Mouse (Mus musculus): Measurements from ENCODE around the gene Speer4d. TPM values are rescaled to one million over a fixed set of nuclear protein-coding genes. Genes with fewer than 3 reads are reported as not detected.
"Not testable (repeated sequence)": the region's sequence is repeated elsewhere in the genome, so short reads cannot be mapped to it uniquely, and the experiment has no call there.

Gene Speer4d
- polyA plus RNA-seq, 1 experiment from 2014 or later, result not detected

DNA sequence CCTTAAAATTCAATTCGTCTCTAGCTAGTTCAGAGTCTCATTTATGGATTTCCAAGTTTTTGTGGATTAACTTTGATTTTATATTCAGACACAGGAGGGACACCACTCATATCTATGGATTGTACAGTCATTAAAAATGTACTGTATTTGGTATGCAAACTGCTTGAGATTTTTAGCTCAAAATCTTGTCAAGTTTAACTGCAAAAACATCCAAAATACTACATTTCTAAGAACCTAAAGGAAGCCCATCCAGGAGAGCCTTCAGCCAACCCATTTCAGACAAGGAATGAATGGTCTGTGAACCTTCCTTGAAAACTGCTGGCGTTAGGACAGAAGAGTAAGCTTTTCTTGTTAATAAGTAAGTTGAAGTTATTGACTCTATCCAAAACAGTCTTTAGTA, 15.9 kb upstream of the Speer4d start:
- not testable (repeated sequence) for ATAC-seq (ENCODE audit: insufficient number of reproducible peaks, low FRiP score); H3K27ac ChIP-seq (ENCODE audit: poor library complexity, severe bottlenecking); H3K4me1 ChIP-seq (replicated peaks); H3K9ac ChIP-seq; H3K4me3 ChIP-seq; H3K4me2 ChIP-seq; H3K36me3 ChIP-seq; H3K27me3 ChIP-seq (replicated peaks)
- 58% methylated on average over 2 of the region's 2 CpGs for WGBS
- peaks cover 14% of the 10 kb centered on the region for H3K9me3 ChIP-seq (replicated peaks)

DNA sequence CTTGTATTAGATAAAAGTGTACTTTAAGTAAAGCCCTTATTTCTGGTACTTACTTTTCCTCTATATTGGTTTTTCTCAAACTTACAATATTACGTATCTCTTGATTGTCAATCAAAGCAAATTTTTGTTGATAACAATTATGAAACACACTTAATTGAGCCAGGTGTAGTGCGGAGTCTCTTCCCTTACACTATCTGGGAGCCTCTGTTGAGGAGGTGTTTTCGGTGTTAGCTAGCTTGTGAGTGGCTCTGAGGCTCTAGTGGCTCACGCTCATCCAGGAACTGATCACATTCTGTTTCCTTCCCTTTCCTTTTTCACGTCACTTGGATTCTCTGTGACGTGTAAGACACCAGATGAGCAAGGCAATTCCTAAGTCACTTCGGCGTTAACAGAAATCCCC, 15.3 kb upstream of the Speer4d start:
- WGBS, result 68% methylated on average over 8 of the region's 8 CpGs
- not testable (repeated sequence) for H3K9ac ChIP-seq; H3K4me3 ChIP-seq; H3K27ac ChIP-seq (ENCODE audit: poor library complexity, severe bottlenecking); H3K4me2 ChIP-seq; H3K4me1 ChIP-seq (replicated peaks); H3K36me3 ChIP-seq; H3K27me3 ChIP-seq (replicated peaks); ATAC-seq (ENCODE audit: insufficient number of reproducible peaks, low FRiP score)
- peaks cover 14% of the 10 kb centered on the region for H3K9me3 ChIP-seq (replicated peaks)

DNA sequence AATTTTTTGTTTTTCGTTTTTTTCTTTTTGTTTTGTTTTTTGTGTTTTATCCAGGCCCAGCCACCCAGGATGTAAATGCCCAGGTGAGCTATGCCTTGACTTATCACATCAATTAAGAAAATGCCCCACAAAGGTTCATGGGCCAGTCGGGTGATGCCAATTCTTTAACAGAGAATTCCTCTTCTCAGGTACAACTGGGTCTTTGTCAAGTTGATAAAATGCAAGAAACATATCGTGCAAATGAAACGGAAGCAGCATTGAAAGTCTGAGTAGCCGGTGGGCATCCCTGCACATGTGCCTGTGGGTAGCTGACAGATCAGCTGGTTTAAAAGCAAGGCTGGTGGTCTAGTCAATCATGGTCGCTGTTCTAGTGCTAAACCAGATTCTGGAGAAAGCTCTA, 12.2 kb upstream of the Speer4d start:
- H3K36me3 ChIP-seq; H3K27ac ChIP-seq (ENCODE audit: poor library complexity, severe bottlenecking); H3K9ac ChIP-seq; H3K4me2 ChIP-seq; H3K27me3 ChIP-seq (replicated peaks); H3K4me3 ChIP-seq; H3K4me1 ChIP-seq (replicated peaks): not testable (repeated sequence)
- 56% methylated on average over 6 of the region's 6 CpGs for WGBS
- peaks cover 14% of the 10 kb centered on the region for H3K9me3 ChIP-seq (replicated peaks)
- peak; percentile 80 for ATAC-seq (ENCODE audit: insufficient number of reproducible peaks, low FRiP score)

DNA sequence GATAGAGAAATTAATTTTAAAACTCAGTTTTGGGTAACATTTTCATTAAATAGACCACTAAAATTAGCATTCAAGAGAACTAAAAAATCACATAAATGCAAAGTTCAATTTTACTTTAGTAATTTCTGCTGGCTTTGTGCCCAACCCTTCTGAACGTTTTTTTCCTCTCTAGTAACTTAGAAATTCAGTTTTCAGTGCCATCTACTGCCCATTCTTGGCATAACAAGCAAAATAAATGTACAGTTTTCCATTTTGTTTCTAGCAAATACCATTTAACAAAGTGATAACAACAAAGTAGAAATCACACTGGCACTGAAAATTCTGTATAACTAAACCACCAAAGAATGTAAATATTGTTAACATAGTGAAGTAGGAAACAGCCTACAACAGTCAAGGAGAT, 8.2 kb upstream of the Speer4d start:
- H3K9me3 ChIP-seq (replicated peaks); ATAC-seq (ENCODE audit: insufficient number of reproducible peaks, low FRiP score); H3K4me1 ChIP-seq (replicated peaks); H3K27ac ChIP-seq (ENCODE audit: poor library complexity, severe bottlenecking); H3K9ac ChIP-seq; H3K36me3 ChIP-seq; H3K4me3 ChIP-seq; H3K27me3 ChIP-seq (replicated peaks); H3K4me2 ChIP-seq: not testable (repeated sequence)
- 5% methylated on average over 1 of the region's 1 CpGs for WGBS

DNA sequence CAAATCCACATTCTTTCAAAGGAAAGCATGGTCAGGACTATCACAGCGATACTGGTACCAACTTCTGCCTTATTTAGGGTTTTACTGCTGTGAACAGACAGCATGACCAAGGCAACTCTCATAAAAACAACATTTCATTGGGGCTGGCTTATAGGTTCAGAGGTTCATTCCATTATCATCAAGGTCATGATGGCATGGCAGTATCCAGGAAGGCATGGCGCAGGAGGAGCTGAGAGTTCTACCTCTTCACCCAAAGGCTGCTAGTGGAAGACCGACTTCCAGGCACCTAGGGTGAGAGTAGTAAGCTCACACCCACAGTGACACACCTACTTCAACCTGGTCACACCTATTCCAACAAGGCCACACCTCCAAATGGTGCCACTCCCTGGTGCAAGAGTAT, 2.7 kb upstream of the Speer4d start:
- not testable (repeated sequence) for H3K27me3 ChIP-seq (replicated peaks); H3K36me3 ChIP-seq; H3K4me2 ChIP-seq; H3K9ac ChIP-seq; ATAC-seq (ENCODE audit: insufficient number of reproducible peaks, low FRiP score); H3K4me1 ChIP-seq (replicated peaks); H3K4me3 ChIP-seq; H3K27ac ChIP-seq (ENCODE audit: poor library complexity, severe bottlenecking)
- 71% methylated on average over 3 of the region's 3 CpGs for WGBS
- H3K9me3 ChIP-seq (replicated peaks), result peaks cover 12% of the 10 kb centered on the region

GRCm38 (mm10) chr5:15628136-15628535, 9.3 kb downstream of the Speer4d start:
- 22% methylated on average over 1 of the region's 1 CpGs for WGBS
- not testable (repeated sequence) for H3K27ac ChIP-seq (ENCODE audit: poor library complexity, severe bottlenecking); ATAC-seq (ENCODE audit: insufficient number of reproducible peaks, low FRiP score); H3K9ac ChIP-seq; H3K9me3 ChIP-seq (replicated peaks); H3K36me3 ChIP-seq; H3K4me2 ChIP-seq; H3K27me3 ChIP-seq (replicated peaks); H3K4me3 ChIP-seq; H3K4me1 ChIP-seq (replicated peaks)

- H3K4me1 ChIP-seq (replicated peaks); H3K4me3 ChIP-seq; H3K36me3 ChIP-seq; H3K27ac ChIP-seq (ENCODE audit: poor library complexity, severe bottlenecking); H3K27me3 ChIP-seq (replicated peaks); H3K9ac ChIP-seq; ATAC-seq (ENCODE audit: insufficient number of reproducible peaks, low FRiP score); H3K4me2 ChIP-seq: not testable (repeated sequence)
- WGBS, result 25% methylated on average over 5 of the region's 5 CpGs
- H3K9me3 ChIP-seq (replicated peaks), result peaks cover 11% of the 10 kb centered on the region; the same call in 1 of the 2 replicates
Measured at GRCm38 (mm10) chr5:15630068-15630467, 11.2 kb downstream of the Speer4d start.

GRCm38 (mm10) chr5:15637637-15638036, 18.8 kb downstream of the Speer4d start:
- H3K4me2 ChIP-seq; H3K9me3 ChIP-seq (replicated peaks); H3K4me1 ChIP-seq (replicated peaks); H3K27ac ChIP-seq (ENCODE audit: poor library complexity, severe bottlenecking); H3K9ac ChIP-seq; H3K4me3 ChIP-seq; H3K27me3 ChIP-seq (replicated peaks); H3K36me3 ChIP-seq: not testable (repeated sequence)
- ATAC-seq (ENCODE audit: insufficient number of reproducible peaks, low FRiP score), result 0 out of 2 replicates have a peak, but pooled peaks have one; percentile 22
- 44% methylated on average over 2 of the region's 2 CpGs for WGBS

DNA sequence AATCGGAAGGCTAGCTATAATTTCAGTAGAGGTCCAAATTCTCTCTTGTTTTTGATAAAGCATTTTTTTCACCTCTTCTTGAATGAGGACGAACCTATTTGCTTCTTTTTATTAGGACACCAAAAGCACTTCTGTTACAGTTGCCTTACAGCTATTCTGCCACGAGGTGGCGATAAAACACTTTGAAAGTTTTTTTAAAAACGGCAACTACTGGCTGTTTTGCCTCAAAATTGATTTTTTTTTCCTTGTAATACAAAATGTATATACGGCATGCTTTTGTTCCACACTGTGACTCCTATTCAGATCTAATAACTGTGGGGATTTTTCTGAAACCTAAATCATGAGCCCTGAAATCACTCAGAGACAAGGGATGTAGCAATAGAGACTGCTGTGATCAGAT, 26.8 kb downstream of the Speer4d start:
- ATAC-seq (ENCODE audit: insufficient number of reproducible peaks, low FRiP score); H3K36me3 ChIP-seq; H3K4me1 ChIP-seq (replicated peaks); H3K27ac ChIP-seq (ENCODE audit: poor library complexity, severe bottlenecking); H3K4me3 ChIP-seq; H3K4me2 ChIP-seq; H3K9me3 ChIP-seq (replicated peaks); H3K27me3 ChIP-seq (replicated peaks); H3K9ac ChIP-seq: not testable (repeated sequence)
- 22% methylated on average over 6 of the region's 6 CpGs for WGBS

DNA sequence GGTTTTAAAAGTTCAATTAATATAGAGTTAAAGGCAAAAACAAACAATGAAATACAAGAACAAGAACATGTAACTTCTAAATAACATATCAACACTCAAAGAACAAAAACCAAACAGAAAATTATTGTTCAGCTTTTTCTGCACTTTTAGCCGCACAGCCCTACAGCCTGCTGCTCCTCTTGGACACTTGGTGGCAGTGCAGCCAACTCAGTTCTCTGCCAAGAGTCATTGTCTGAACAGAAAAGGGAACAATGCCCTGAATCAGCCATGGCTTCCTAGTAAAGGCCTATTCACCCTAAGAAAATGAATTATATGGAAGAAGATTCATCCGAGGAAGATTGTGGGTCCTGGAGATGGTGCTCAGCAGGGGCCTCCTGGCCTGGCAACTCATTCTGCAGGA, 33.5 kb downstream of the Speer4d start:
- H3K4me2 ChIP-seq; H3K9me3 ChIP-seq (replicated peaks); H3K36me3 ChIP-seq; H3K9ac ChIP-seq; H3K27me3 ChIP-seq (replicated peaks); ATAC-seq (ENCODE audit: insufficient number of reproducible peaks, low FRiP score); H3K4me1 ChIP-seq (replicated peaks); H3K27ac ChIP-seq (ENCODE audit: poor library complexity, severe bottlenecking); H3K4me3 ChIP-seq: not testable (repeated sequence)
- WGBS, result 74% methylated on average over 2 of the region's 2 CpGs

- H3K9me3 ChIP-seq (replicated peaks); H3K4me3 ChIP-seq; H3K4me2 ChIP-seq; H3K27me3 ChIP-seq (replicated peaks); H3K36me3 ChIP-seq; H3K27ac ChIP-seq (ENCODE audit: poor library complexity, severe bottlenecking); H3K4me1 ChIP-seq (replicated peaks); H3K9ac ChIP-seq; ATAC-seq (ENCODE audit: insufficient number of reproducible peaks, low FRiP score): not testable (repeated sequence)
- WGBS, result 61% methylated on average over 1 of the region's 1 CpGs
Measured at GRCm38 (mm10) chr5:15656959-15657358, 38.1 kb downstream of the Speer4d start, which contains the start of gene 4930572O03Rik. Gene 4930572O03Rik, minus strand, starts transcription at chr5:15657059.

DNA sequence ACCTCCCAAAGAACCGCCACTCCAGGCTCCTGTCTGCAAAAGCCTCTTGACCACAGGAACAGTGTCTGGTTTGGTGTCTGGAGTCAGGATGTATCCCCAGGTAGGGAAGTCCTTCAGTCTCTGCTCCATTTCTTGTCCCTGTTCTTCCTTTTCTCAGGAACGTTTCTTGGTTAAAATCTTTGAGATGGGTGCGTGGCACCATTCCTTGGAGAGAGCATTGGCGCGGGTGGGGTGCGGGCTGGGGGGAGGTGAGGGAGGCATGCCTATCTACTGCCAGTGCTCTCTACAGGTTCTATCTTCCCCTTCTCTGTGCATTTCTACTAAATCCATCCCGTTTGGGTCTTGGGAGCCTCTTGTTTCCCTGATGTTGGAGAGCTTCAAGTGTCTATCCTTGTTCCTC, 45.0 kb downstream of the Speer4d start:
- H3K4me2 ChIP-seq; H3K36me3 ChIP-seq; H3K4me1 ChIP-seq (replicated peaks); ATAC-seq (ENCODE audit: insufficient number of reproducible peaks, low FRiP score); H3K27ac ChIP-seq (ENCODE audit: poor library complexity, severe bottlenecking); H3K27me3 ChIP-seq (replicated peaks); H3K9ac ChIP-seq; H3K9me3 ChIP-seq (replicated peaks); H3K4me3 ChIP-seq: not testable (repeated sequence)
- 69% methylated on average over 7 of the region's 7 CpGs for WGBS
